Mouse (Mus musculus) urinary bladder, adult 18-20 months (tissue): ENCODE data around the gene Gm42906.

Experiments used
- DNase-seq, 2 experiments: peaks; one replicate each; pipeline ENCODE4 v3.0.0; 2022; ENCODE audit warnings: low spot score in 2 of 2, mixed read lengths in 2 of 2

The Gm42906 gene

GRCm38 (mm10) chr5:151189321-151189720 lies 238.6 kb downstream of the Gm42906 start:
- DNase-seq, result no peak

- DNase-seq, result no peak
Observed at GRCm38 (mm10) chr5:151188659-151189058, 239.3 kb downstream of the Gm42906 start.

- DNase-seq, result no peak
Observed at GRCm38 (mm10) chr5:151187336-151187735, 240.6 kb downstream of the Gm42906 start.

- DNase-seq, result no peak
Observed at GRCm38 (mm10) chr5:151185286-151185856, 242.6 kb downstream of the Gm42906 start.

GRCm38 (mm10) chr5:151183656-151184240 lies 244.2 kb downstream of the Gm42906 start:
- DNase-seq, result no peak

- no peak for DNase-seq
Observed at GRCm38 (mm10) chr5:151181288-151181687, 246.7 kb downstream of the Gm42906 start.

- no peak for DNase-seq
Observed at GRCm38 (mm10) chr5:151180176-151180785, 247.7 kb downstream of the Gm42906 start.

- DNase-seq, result no peak
Observed at GRCm38 (mm10) chr5:151177171-151177570, 250.8 kb downstream of the Gm42906 start.

GRCm38 (mm10) chr5:151175897-151176313 lies 252.1 kb downstream of the Gm42906 start:
- DNase-seq, result no peak

GRCm38 (mm10) chr5:151174485-151175460 lies 253.2 kb downstream of the Gm42906 start:
- no peak for DNase-seq

GRCm38 (mm10) chr5:151173774-151174173 lies 254.2 kb downstream of the Gm42906 start:
- no peak for DNase-seq

GRCm38 (mm10) chr5:151170168-151170750 lies 257.7 kb downstream of the Gm42906 start:
- DNase-seq, result no peak

GRCm38 (mm10) chr5:151168191-151168590 lies 259.8 kb downstream of the Gm42906 start:
- no peak for DNase-seq

GRCm38 (mm10) chr5:151167641-151168040 lies 260.3 kb downstream of the Gm42906 start:
- no peak for DNase-seq

- DNase-seq, result no peak
Observed at GRCm38 (mm10) chr5:151166266-151166665, 261.7 kb downstream of the Gm42906 start.

GRCm38 (mm10) chr5:151165381-151166016 lies 262.5 kb downstream of the Gm42906 start:
- no peak for DNase-seq

GRCm38 (mm10) chr5:151164815-151165214 lies 263.1 kb downstream of the Gm42906 start:
- no peak for DNase-seq

- no peak for DNase-seq
Observed at GRCm38 (mm10) chr5:151162642-151163041, 265.3 kb downstream of the Gm42906 start.

GRCm38 (mm10) chr5:151155247-151155646 lies 272.7 kb downstream of the Gm42906 start:
- DNase-seq, result no peak

- no peak for DNase-seq
Observed at GRCm38 (mm10) chr5:151154780-151155179, 273.2 kb downstream of the Gm42906 start.

- no peak for DNase-seq
Observed at GRCm38 (mm10) chr5:151154030-151154429, 273.9 kb downstream of the Gm42906 start.
